Mouse (Mus musculus): ENCODE measurements around the gene Fgf11.
A peak's percentile ranks its signal among the peaks of the same experiment; 100 is the strongest.

The Fgf11 gene

DNA sequence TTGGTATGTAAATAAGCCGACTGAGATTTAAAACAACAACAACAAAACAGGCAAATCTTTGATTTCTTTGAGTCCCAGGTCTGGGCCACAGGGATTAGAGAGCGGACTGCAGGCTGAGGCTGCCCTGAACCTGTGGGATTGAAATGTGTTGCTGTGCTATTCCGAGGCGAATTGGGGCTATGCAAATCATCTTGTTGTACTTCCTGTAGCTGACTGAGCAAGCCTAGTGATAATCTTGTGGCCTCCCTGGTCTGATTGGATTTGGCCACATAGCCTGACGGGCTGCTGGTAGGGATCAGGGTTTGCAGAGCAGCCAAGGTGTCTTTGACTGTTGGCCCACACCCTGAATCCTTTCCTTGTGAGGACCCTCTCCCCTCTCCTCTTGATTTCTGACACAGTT, 26.7 kb downstream of the Fgf11 start:
- no peaks in the 10 kb centered on the region; the same call in 1 of the 2 replicates for H3K36me3 ChIP-seq (ENCODE audit: insufficient read depth, low read length)
- no peaks in the 10 kb centered on the region for H3K9me3 ChIP-seq (ENCODE audit: low read length)
- peak overlapping the region; percentile 63; the same call in 1 of the 2 replicates for H3K4me3 ChIP-seq (replicated peaks; ENCODE audit: low read length)
- H3K4me1 ChIP-seq (replicated peaks; ENCODE audit: low read depth, low read length) = peaks cover 55% of the 10 kb centered on the region
- no peak for TF ChIP-seq CTCF (conservative IDR thresholded peaks at IDR 0.05; ENCODE audit: low read length)
- no peak for TF ChIP-seq NANOG (IDR thresholded peaks at IDR 0.05; ENCODE audit: borderline replicate concordance, low read length)
- no peak for TF ChIP-seq POU5F1 (IDR thresholded peaks at IDR 0.05; ENCODE audit: borderline replicate concordance, low read length)
- H3K27me3 ChIP-seq (ENCODE audit: insufficient read depth, low read length) = peaks cover 47% of the 10 kb centered on the region

DNA sequence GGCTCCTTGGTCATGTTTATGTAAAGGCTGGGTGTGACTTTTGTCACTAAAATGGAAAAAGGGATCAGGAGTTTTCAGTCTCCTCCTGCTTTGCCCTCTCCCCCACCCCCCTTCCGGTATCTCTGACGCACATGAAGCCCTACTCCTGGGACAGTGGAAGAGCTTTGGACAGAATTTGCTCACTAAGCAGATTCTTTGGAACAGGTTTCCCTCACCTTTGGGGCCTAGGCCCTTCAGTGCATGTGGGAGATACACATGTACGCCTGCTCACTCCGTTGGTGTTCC, 34.1 kb downstream of the Fgf11 start:
- Histone ChIP-seq H3K36me3 (ENCODE audit: insufficient read depth, low read length) (no peaks in the 10 kb centered on the region; the same call in 1 of the 2 replicates), H3K4me1 (replicated peaks; ENCODE audit: low read depth, low read length) (peaks cover 32% of the 10 kb centered on the region), H3K9me3 (ENCODE audit: low read length) (no peaks in the 10 kb centered on the region), H3K27me3 (ENCODE audit: insufficient read depth, low read length) (peaks cover 32% of the 10 kb centered on the region), H3K4me3 (replicated peaks; ENCODE audit: low read length) (0 out of 2 replicates have a peak overlapping the region, but pooled peaks have one; percentile 89)
- TF ChIP-seq NANOG (IDR thresholded peaks at IDR 0.05; ENCODE audit: borderline replicate concordance, low read length) = no peak
- no peak for TF ChIP-seq CTCF (conservative IDR thresholded peaks at IDR 0.05; ENCODE audit: low read length)
- TF ChIP-seq POU5F1 (IDR thresholded peaks at IDR 0.05; ENCODE audit: borderline replicate concordance, low read length) = no peak

GRCm38 (mm10) chr11:69766872-69767624, 34.6 kb downstream of the Fgf11 start:
- H3K4me1 ChIP-seq (replicated peaks; ENCODE audit: low read depth, low read length) = peaks cover 32% of the 10 kb centered on the region
- H3K27me3 ChIP-seq (ENCODE audit: insufficient read depth, low read length) = peaks cover 32% of the 10 kb centered on the region
- peak overlapping the region; percentile 89 for H3K4me3 ChIP-seq (replicated peaks; ENCODE audit: low read length)
- no peaks in the 10 kb centered on the region; the same call in 1 of the 2 replicates for H3K36me3 ChIP-seq (ENCODE audit: insufficient read depth, low read length)
- no peaks in the 10 kb centered on the region for H3K9me3 ChIP-seq (ENCODE audit: low read length)
- TF ChIP-seq CTCF (conservative IDR thresholded peaks at IDR 0.05; ENCODE audit: low read length) (no peak), POU5F1 (IDR thresholded peaks at IDR 0.05; ENCODE audit: borderline replicate concordance, low read length) (no peak), NANOG (IDR thresholded peaks at IDR 0.05; ENCODE audit: borderline replicate concordance, low read length) (no peak)

DNA sequence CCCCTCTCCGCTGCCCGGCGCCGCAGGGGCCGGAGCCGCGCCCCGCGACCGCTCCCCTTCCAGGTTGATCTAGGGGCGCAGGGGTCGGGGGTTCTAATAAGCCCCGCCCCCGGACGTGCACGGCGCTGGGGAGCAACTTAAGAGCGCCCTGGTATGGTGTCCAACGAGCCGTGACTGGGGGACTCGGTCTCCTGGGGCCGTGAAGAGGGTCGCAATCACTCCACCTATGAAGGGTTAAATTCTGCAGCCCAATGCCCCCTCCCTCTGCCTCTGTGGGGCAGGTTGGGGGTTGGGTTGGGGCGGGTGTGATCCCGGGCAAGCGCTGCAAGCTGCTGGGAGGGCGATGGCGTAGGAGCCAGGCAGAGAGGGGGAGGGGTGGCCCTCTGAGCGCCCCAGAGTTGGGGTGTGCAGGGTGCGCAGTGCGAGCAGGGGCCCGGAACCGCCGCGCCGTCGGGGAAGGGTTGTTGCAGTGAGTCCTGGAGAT, 35.5 kb downstream of the Fgf11 start:
- TF ChIP-seq NANOG (IDR thresholded peaks at IDR 0.05; ENCODE audit: borderline replicate concordance, low read length) = no peak
- no peak for TF ChIP-seq POU5F1 (IDR thresholded peaks at IDR 0.05; ENCODE audit: borderline replicate concordance, low read length)
- TF ChIP-seq CTCF (conservative IDR thresholded peaks at IDR 0.05; ENCODE audit: low read length) = no peak
- no peaks in the 10 kb centered on the region for H3K9me3 ChIP-seq (ENCODE audit: low read length)
- H3K27me3 ChIP-seq (ENCODE audit: insufficient read depth, low read length) = peaks cover 32% of the 10 kb centered on the region
- H3K36me3 ChIP-seq (ENCODE audit: insufficient read depth, low read length) = no peaks in the 10 kb centered on the region; the same call in 1 of the 2 replicates
- peak overlapping the region; percentile 89 for H3K4me3 ChIP-seq (replicated peaks; ENCODE audit: low read length)
- H3K4me1 ChIP-seq (replicated peaks; ENCODE audit: low read depth, low read length) = peaks cover 39% of the 10 kb centered on the region

DNA sequence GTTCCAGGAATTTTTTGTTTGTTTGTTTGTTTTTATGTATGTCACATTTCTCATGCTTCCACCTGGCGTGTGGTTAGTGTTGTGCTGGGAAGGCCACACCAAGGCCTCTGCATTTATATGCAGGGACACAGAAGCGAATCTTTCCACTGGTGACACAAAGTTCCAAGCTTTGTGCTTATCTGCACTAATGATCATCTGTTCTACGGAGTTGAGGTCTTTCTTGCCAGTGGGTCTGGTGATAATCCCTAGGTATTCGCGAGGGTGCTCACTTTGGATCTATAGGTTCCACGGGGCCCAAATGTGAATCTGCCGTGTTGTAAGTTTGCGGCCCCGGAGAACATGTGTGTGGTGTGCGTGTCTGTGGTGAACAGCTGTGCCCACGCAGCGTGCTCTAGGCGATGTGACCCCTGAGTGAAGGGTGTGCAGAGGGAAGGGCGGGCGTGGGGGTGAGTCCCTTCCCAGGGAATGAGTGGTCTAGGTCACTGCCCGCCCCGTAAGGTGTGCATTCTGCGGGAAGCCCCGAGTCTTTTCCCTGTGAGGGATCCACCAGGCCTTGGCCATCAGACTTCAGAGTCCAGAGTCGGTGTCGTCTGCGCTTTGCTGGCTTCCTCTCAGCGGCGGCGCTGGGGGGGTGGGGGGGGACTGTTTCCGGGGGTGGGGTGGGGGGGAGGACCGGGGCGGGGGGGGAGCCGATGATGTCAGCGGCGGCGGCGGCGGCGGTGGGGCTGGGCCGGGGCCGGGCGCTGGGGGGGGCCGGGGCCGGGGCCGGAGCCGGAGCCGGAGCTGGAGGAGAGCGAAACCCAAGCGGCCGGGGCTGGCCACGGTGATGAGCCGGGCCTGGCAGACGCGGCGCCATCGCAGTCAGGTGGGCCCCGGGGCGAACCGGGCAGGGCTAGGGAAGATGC, 36.2 kb downstream of the Fgf11 start, which contains the start of gene Zbtb4:
Zbtb4 (plus strand) TSS at position 692 of the 905 bp plus-strand sequence.
- Histone ChIP-seq H3K4me3 (replicated peaks; ENCODE audit: low read length) (peak within 1 kb of the TSS; percentile 89), H3K4me1 (replicated peaks; ENCODE audit: low read depth, low read length) (peaks cover 46% of the 10 kb centered on the region), H3K9me3 (ENCODE audit: low read length) (no peaks in the 10 kb centered on the region), H3K27me3 (ENCODE audit: insufficient read depth, low read length) (peaks cover 29% of the 10 kb centered on the region), H3K36me3 (ENCODE audit: insufficient read depth, low read length) (no peaks in the 10 kb centered on the region; the same call in 1 of the 2 replicates)
- no peak for TF ChIP-seq POU5F1 (IDR thresholded peaks at IDR 0.05; ENCODE audit: borderline replicate concordance, low read length)
- TF ChIP-seq CTCF (conservative IDR thresholded peaks at IDR 0.05; ENCODE audit: low read length) = no peak
- no peak for TF ChIP-seq NANOG (IDR thresholded peaks at IDR 0.05; ENCODE audit: borderline replicate concordance, low read length)

- H3K4me3 ChIP-seq (replicated peaks; ENCODE audit: low read length) = no peak overlapping the region
- H3K36me3 ChIP-seq (ENCODE audit: insufficient read depth, low read length) = no peaks in the 10 kb centered on the region
- TF ChIP-seq CTCF (conservative IDR thresholded peaks at IDR 0.05; ENCODE audit: low read length) (peak; percentile 17), NANOG (IDR thresholded peaks at IDR 0.05; ENCODE audit: borderline replicate concordance, low read length) (no peak), POU5F1 (IDR thresholded peaks at IDR 0.05; ENCODE audit: borderline replicate concordance, low read length) (no peak)
- peaks cover 16% of the 10 kb centered on the region; the same call in 1 of the 2 replicates for H3K27me3 ChIP-seq (ENCODE audit: insufficient read depth, low read length)
- H3K4me1 ChIP-seq (replicated peaks; ENCODE audit: low read depth, low read length) = peaks cover 59% of the 10 kb centered on the region
- no peaks in the 10 kb centered on the region for H3K9me3 ChIP-seq (ENCODE audit: low read length)
Measured at GRCm38 (mm10) chr11:69763551-69763950, 38.1 kb downstream of the Fgf11 start.

DNA sequence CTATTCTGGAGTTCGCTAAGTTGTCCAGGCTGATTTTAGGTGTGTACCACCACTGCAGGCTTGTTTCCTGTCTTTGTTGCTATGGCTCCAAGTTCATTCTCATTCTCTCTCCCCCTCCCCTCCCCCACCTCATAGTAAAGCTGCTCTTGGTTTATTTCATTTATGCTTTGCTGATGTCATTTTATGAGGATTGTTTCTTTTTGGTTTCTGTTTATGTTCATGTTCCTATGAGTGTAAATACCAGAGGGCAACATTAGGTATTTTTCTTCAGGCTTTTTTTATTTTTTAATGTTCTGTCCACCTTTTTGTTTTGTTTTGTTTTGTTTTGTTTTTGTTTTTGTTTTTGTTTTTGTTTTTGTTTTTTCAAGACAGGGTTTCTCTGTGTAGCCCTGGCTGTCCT, 39.8 kb downstream of the Fgf11 start, which contains the start of gene Slc35g3:
Slc35g3 (minus strand) TSS at position 101 of the 400 bp plus-strand sequence.
- peak within 1 kb of the TSS; percentile 88; the same call in 1 of the 2 replicates for H3K4me3 ChIP-seq (replicated peaks; ENCODE audit: low read length)
- H3K4me1 ChIP-seq (replicated peaks; ENCODE audit: low read depth, low read length) = peaks cover 55% of the 10 kb centered on the region
- H3K9me3 ChIP-seq (ENCODE audit: low read length) = no peaks in the 10 kb centered on the region
- TF ChIP-seq NANOG (IDR thresholded peaks at IDR 0.05; ENCODE audit: borderline replicate concordance, low read length) (no peak), CTCF (conservative IDR thresholded peaks at IDR 0.05; ENCODE audit: low read length) (no peak), POU5F1 (IDR thresholded peaks at IDR 0.05; ENCODE audit: borderline replicate concordance, low read length) (no peak)
- H3K36me3 ChIP-seq (ENCODE audit: insufficient read depth, low read length) = peaks cover 10% of the 10 kb centered on the region
- peaks cover 7% of the 10 kb centered on the region; the same call in 1 of the 2 replicates for H3K27me3 ChIP-seq (ENCODE audit: insufficient read depth, low read length)

DNA sequence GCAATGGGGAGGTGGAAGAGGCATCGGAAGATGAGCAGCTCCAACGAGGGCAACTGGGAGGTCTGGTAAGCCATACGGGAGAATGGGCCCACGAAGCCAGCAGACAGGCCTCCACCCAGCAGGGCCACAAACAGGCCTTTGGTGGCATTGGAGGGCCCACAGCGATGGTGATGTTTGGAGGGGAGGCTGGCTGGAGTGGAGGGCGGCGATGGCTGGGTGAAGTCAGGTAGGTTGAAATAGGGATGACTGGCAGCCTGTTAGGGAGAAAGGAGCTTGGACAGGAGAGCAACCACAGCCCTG, 40.8 kb downstream of the Fgf11 start:
- peaks cover 3% of the 10 kb centered on the region; the same call in 1 of the 2 replicates for H3K27me3 ChIP-seq (ENCODE audit: insufficient read depth, low read length)
- TF ChIP-seq CTCF (conservative IDR thresholded peaks at IDR 0.05; ENCODE audit: low read length) = no peak
- no peak for TF ChIP-seq POU5F1 (IDR thresholded peaks at IDR 0.05; ENCODE audit: borderline replicate concordance, low read length)
- no peak for TF ChIP-seq NANOG (IDR thresholded peaks at IDR 0.05; ENCODE audit: borderline replicate concordance, low read length)
- peaks cover 59% of the 10 kb centered on the region for H3K4me1 ChIP-seq (replicated peaks; ENCODE audit: low read depth, low read length)
- H3K9me3 ChIP-seq (ENCODE audit: low read length) = no peaks in the 10 kb centered on the region
- H3K4me3 ChIP-seq (replicated peaks; ENCODE audit: low read length) = peak overlapping the region; percentile 88; the same call in 1 of the 2 replicates
- peaks cover 18% of the 10 kb centered on the region for H3K36me3 ChIP-seq (ENCODE audit: insufficient read depth, low read length)

Data from E14TG2a.4 (cell line).